Mouse (Mus musculus) testis, adult 2 months (tissue): ENCODE measurements at regions not wholly inside any gene's neighbourhood (a gene's known extent, or its start where the extent isn't known, plus 50 kb on each side); places are given as distances from the start of the nearest gene placed in this dataset.

Experiments used
- CTCF ChIP-seq: fragments of 200-500 bp; IDR thresholded peaks from 2 replicates; pipeline ENCODE4 v1.5.1; 2012; ENCODE audit warnings: low read depth, mild to moderate bottlenecking, inconsistent platforms, low read length, moderate library complexity; ENCODE audit not compliant: control insufficient read depth, insufficient read depth, insufficient replicate concordance
- POLR2A ChIP-seq: fragments of 200-500 bp; IDR thresholded peaks from 2 replicates; pipeline ENCODE4 v1.6.1; 2012; ENCODE audit warnings: low read depth, mild to moderate bottlenecking, inconsistent platforms, low read length, moderate library complexity; ENCODE audit not compliant: control insufficient read depth

DNA sequence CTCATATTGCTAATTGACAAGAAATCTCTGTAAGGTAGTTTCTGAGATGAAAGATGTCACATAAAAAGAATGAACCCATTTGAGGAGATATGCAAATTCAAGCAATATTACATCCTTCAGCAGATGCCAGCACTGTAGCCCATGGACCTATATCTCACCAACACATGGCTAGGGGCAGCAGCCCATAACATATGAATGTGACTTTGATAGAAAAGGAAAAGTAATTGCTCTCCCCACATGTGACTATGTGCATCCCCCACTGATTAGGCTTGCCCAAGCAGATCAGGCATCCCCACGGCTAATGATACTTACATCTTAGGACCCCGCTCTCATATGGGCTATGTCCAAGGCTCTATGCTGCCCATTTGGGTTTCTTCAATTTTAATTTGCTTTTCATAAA is 56.0 kb upstream of the Bmp2k start:
- TF ChIP-seq POLR2A (no peak), CTCF (no peak)
